Mouse (Mus musculus) left cerebral cortex, postnatal 10 days (tissue): ENCODE measurements around the gene Psmb6. TPM values are rescaled to one million over a fixed set of nuclear protein-coding genes. Genes with fewer than 3 reads are reported as not detected.
"Not testable (repeated sequence)": the region's sequence is repeated elsewhere in the genome, so short reads cannot be mapped to it uniquely, and the experiment has no call there.

Experiments
- DNase-seq, 2 experiments: peaks; one replicate each; pipeline ENCODE4 v3.0.0; 2021 to 2022; ENCODE audit warnings: low spot score in 2 of 2, mixed read lengths in 1 of 2; ENCODE audit errors: extremely low spot score in 1 of 2
- intact Hi-C: fragments of 180-260 bp; cut with DNase I; formaldehyde crosslinking; loops from one replicate; pipeline ENCODE4 v1.15.1; 2025
- total RNA-seq, 2 experiments: library from RNA; stranded (reverse); gene quantifications; 2 replicates each; pipeline ENCODE4 v1.2.3; 2021

Psmb6 gene
- total RNA-seq, 2 experiments from 2014 or later = 218 to 220 TPM

DNA sequence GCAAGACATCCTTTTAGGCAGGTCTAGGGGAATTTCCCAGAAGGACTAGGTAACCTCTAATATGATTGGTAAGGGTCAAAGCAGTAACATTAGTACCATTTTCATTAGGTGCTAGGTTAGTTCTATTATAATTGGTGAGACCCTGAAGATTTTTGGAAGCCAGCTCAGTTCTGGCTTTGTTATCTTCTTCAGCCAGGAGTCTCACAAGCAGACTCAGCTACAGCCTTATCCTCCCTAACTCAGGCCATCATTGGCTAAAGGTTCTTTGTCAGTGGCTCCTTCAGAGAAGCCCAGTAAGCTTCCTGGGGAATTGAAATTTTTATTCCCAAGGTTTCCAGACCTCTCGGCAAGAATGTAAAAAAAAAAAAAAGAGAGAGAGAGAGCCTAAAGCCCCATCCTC, 6.7 kb upstream of the Psmb6 start:
- intact Hi-C loops = loop anchor here (5.0 kb wide), 2 partner anchors 89 to 104 kb away; no protein-coding TSS in a partner anchor
- DNase-seq = no peak

DNA sequence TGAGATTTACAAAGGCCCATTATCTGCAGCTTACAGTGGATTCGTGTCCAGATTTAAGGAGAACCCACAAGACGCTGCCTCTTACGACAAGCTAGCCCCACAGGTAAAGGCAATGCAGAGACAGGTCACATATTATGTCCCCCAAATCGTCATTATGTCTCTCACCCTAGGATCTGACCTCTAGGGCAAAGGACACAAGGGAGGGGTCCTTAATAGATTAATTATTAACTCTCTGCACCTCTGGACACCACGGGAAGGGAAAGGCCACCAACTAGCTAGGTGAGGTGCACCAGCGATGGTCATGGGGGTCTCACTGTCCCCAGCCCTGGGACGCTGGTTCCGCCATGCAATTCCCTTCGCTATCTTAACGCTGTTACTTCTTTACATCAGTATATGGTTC, 6.2 kb upstream of the Psmb6 start, which contains the start of gene Gltpd2:
Gltpd2 (plus strand) TSS at position 274 of the 400 bp plus-strand sequence.
- intact Hi-C loops = loop anchor here (5.0 kb wide), 2 partner anchors 88 to 103 kb away; no protein-coding TSS in a partner anchor
- DNase-seq = no peak

DNA sequence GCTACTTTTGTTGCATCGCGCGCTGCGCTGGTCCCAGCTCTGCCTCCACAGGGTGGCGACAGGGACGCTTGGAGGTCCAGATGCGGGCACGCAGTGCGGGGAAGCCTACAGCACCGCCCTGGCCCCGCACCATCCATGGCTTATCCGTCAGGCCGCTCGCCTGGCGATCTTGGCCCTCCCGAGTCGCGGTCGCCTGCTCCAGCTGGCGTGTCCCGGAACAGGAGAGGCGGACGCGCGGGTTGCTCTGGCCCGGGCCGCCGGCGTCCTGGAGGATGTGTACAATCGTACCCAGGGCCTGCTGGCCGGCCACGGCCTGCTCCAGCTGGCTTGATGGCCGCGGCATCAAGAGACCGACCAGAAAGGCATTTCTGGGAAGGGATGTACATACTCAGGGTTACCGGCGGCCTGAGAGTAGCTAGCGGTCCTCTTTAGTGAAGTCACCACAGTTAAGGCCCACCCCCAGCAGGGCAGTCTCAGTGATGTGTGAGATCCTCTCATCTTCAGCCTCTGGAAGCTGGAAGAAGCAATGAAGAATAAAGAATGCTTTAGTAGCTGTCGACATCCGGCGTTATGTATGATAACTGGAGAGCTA, 4.9 kb upstream of the Psmb6 start:
- intact Hi-C loops = no loop called here
- peak in 1 of 2 experiments; percentile 60 for DNase-seq

DNA sequence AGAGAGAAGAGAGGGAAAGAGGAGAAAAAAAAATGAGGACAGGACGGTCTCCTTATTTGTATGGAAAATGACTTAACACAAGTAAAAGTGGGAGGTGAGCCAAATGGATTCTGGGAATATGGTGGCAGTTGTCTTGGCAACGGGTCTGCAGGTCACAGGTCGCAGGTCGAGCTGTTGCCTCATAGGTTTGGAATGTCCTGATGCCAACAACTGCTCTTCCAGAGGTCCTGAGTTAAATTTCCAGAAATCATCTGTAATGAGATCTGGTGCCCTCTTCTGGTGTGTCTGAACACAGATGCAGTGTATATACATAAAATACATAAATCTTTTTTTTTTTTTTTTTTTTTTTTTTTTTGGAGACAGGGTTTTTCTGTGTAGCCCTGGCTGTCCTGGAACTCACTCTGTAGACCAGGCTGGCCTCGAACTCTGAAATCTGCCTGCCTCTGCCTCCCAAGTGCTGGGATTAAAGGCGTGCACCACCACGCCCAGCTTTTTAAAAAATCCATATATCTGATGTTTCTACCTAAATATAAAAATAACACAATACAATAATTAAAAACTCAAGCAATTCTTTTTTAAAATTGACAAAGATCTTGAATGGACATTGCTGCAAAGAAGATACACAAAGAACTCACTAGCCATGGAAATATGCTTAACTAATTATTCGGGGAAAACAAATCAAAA, 1.7 kb upstream of the Psmb6 start:
- DNase-seq = not testable (repeated sequence)

DNA sequence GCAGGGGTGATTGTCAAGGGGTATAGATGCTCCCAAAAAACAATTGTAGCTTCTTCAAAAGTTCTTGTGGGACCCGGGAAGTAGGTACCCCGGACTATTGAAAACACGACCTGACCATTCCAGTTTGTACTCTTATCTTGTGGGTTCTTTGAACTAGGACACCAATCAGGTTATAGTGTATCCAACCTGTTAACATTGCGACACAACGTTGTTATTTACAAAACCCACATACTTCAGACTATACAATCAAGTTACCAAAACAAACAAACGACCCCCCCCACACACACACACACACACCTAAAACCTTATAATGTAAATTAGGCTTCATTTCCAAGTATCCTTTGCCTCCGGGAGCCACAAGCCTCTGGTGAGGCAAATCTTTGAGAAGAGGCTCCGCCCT, 385 bp upstream of the Psmb6 start:
- DNase-seq = no peak
- intact Hi-C loops = no loop called here

More for the DNA sequence above, 1.7 kb upstream of the Psmb6 start:
- intact Hi-C loops = not testable (repeated sequence)

DNA sequence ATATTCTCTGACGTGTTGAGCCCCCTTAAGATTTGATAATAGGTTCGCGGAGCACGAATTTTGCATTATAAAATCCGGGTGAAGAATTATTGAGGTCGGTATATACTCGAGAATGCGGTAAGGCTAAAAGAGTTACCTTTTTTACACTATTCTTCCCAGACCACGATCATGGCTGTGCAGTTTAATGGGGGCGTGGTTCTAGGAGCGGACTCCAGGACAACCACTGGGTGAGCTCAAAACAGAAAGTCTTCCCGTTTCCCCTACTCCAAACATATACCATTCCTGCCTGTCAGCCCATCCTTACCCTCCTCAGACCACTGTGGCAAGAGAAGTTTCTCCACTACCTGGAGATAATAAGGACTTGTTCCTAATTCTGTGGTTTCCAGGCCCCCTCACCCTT, 559 bp downstream of the Psmb6 start:
- DNase-seq = no peak
- intact Hi-C loops = no loop called here

DNA sequence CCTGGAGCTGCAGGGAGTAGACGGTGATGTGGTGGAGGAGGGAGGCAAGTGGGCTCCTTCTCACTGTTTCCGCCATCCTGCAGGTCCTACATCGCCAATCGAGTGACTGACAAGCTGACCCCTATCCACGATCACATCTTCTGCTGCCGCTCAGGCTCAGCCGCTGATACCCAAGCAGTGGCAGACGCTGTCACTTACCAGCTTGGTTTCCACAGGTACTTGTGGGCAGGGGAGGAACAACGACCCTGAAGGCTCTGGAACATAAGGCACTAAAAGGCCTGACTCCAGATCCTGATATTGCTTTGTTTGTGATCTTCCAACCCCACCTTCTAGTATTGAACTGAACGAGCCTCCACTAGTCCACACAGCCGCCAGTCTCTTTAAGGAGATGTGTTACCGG, 1.0 kb downstream of the Psmb6 start:
- intact Hi-C loops = no loop called here
- DNase-seq = no peak

DNA sequence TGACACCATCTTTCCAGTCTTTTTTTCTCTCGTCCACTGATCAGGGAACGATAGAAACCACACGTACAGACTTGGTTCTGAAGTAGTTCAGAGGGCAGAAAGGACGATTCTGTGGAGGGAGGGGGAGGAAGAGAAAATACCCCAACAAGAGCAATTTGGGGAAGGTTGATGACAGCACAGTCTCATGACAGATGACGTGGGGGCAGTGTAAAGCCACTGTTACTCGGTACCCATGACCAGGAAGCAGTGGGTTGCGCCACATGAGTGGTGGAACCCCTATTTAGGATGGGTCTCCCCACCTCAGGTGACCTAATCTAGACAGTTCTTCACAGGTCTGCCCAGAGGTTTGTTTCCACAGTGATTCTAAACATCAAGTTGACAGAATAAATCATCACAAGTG, 3.4 kb downstream of the Psmb6 start:
- intact Hi-C loops = no loop called here

DNA sequence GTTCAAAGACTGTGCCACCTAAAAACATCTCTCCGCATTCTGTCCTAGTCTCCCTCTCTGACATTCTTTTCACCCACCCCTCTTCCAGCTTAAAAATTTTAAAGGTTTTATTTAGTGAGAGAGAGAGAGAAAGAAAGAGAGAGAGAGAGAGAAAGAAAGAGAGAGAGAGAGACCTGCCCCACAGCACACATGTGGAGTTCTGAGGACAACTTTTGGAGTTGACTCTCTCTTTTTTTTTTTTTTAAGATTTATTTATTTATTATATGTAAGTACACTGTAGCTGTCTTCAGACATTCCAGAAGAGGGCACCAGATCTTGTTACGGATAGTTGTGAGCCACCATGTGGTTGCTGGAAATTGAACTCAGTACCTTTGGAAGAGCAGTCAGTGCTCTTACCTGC, 5.9 kb downstream of the Psmb6 start:
- DNase-seq, intact Hi-C loops: not testable (repeated sequence)

More for the DNA sequence above, 3.4 kb downstream of the Psmb6 start:
- no peak for DNase-seq

DNA sequence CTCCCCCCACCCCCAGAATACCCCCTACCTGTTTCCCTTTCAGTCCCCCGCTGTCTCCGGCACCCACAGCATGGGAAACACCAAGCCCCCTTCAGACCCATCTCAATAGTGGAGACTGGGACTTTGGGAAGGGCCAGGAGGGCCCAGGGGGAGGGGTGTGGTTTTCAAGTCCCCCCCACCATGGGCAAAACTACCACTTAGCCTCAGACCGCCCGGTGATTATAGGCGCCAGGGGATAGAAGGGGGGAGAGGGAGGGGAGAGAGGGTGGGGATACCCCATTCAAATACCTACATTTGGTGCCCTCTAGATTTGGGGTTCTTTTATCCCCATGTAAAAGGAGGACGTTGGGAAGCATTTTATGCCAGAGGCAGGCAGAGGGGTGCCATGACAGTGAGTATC, 7.7 kb downstream of the Psmb6 start, which contains the start of gene Gm40193:
Gm40193 (minus strand) TSS at position 101 of the 400 bp plus-strand sequence.
- intact Hi-C loops = no loop called here

DNA sequence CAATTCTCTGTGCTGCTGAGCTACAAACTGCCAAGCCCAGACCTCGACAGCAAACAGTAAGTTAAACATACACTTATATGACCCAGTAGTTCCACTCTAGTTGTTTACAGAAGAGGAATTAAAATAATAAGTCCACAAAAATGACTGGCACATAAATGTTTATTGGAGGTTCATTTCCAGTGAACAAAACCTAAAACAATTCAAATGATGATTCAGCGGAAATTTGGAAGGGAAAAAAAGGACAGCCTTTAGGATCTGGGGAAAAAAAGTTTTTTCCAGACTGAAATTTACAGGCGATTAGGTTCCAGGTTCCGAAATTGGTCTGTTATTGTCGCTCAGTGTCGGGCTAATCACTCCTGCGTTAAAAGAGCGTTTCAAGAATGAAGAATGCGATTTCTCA, 14.3 kb downstream of the Psmb6 start:
- intact Hi-C loops = no loop called here
- no peak for DNase-seq

More for the DNA sequence above, 7.7 kb downstream of the Psmb6 start, which contains the start of gene Gm40193:
- no peak for DNase-seq

DNA sequence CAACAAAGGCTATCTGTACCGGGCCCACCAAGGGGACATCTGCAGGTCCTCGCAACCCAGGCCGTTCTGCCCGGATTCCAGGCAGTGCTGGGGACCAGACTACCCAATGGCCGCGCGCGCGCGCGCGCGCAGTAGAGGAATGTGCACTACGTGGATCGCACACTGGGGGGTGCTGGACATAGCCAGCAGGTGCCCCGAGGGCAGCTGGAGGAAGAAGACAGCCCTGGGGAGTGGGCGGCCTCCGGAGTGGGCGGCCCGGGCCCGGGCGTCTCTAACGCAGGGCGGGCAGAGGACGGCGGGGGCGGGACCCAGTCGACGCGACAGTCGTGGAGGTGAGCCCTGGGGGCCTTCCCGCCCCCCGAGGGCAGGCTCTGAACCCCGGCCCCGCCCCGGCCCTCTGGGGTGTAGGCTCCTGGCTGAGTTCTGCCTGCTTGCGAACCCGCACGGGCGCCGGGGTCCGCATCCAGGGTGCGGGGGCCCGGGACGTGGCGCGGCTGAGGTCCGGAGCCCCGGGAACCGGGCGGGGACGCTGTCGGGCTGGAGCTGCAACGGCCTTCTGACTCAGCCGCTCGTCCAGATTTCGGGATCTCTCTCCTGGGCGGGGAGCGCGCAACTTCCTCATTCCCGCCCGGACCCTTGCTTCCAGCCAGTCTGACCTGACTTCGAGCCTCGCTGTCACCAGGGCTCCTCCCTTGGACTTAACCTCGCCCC, 14.9 kb downstream of the Psmb6 start, which contains the start of gene Pld2:
Pld2 (plus strand) TSS at position 188 of the 711 bp plus-strand sequence.
- intact Hi-C loops = loop anchor here (5.0 kb wide), 1 partner anchor 67 kb away; no protein-coding TSS in a partner anchor
- peak; percentile 68 to 95 for DNase-seq

DNA sequence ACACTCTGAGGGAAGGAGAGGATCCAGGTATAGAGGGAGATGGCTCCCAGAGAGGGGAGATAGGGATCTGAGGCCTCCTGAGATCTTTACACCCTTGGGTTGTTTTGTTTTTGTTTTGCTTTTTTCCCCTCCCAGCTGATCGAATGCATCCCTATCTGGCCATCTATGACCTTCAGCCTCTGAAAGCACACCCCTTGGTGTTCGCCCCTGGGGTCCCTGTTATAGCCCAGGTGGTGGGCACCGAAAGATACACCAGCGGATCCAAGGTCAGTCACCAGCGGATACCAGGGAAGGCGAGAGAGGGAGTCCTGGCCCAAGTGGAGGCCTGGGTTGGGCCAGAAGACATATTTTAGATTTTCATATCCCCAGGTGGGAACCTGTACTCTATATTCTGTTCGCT, 15.8 kb downstream of the Psmb6 start:
- intact Hi-C loops = loop anchor here (5.0 kb wide), 1 partner anchor 66 kb away; no protein-coding TSS in a partner anchor

DNA sequence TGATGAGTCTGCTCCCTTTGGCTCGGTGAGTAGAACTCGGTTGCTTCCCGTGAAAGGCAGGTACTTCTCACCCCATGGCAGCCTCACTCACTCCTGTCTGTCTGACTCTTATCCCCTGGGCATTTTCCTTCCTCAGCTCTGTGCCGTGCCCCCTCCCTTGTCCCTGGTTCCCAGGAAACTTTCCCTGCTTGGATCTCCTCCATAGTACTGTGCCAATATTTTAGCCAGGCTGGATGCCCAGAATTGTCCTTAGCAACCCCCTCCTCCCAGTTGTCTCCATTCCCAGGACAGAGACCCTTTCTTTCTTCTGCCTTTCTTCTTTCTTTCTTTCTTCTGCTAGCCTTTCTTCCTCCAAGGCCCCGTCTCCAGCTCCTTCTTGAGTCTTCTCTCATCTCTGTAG, 16.2 kb downstream of the Psmb6 start:
- intact Hi-C loops = loop anchor here (5.0 kb wide), 1 partner anchor 66 kb away; no protein-coding TSS in a partner anchor
- peak in 1 of 2 experiments; percentile 39 for DNase-seq

More for the DNA sequence above, 15.8 kb downstream of the Psmb6 start:
- DNase-seq = no peak

DNA sequence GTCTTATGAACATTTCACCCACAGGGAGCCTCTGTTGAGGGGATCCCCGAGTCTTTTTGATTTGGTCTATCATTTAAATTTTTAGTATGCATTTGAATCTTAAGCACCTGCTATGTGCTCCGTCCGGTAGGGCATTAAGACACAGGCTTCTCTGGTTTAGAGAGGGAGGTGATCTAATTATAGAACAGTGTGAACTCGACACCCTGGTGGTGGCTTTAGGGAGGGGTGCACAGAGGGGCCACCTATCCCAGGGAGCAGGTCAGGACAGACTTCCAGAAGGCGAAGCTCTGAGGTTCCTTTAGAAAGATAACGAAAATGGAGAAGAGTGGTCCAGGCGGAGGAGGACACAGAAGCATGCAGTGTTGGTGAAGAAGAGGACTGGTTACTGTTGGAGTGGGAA, 19.3 kb downstream of the Psmb6 start:
- DNase-seq = no peak
- intact Hi-C loops = loop anchor here (5.0 kb wide), 1 partner anchor 63 kb away; no protein-coding TSS in a partner anchor

DNA sequence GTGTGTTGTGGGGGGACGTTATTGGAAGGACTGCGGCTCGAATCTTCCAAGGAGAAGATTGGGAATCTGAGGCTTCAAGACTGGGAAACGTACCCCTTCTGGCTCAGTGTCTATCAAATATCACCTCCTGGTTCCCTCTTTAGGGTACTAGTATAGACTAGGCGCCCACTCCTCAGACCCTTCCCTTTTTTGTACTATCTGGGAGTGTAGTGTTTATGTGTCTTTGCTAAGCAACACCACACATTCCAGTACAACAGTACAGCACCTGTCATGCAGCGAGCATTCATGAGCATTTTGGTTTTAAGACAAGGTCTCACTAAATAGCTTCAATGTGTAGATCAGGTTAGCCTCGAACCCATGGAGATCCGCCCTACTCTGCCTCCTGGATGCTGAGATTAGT, 26.4 kb downstream of the Psmb6 start:
- DNase-seq = no peak
- intact Hi-C loops = no loop called here

DNA sequence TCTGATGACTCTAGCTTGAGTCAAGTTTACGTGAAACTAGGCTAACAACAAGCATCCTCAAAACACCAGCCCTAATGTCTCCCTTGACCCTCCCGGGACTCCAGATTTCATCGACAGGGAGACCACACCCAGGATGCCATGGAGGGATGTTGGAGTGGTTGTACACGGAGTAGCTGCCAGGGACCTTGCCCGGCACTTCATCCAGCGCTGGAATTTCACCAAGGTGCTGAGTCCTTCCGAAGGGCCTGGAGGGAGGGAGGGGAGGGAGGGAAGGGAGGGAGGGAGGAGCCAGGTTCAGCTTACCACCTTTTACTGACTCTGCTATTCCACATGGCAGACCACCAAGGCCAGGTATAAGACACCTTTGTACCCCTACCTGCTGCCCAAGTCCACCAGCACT, 28.8 kb downstream of the Psmb6 start:
- DNase-seq = no peak
- intact Hi-C loops = no loop called here

DNA sequence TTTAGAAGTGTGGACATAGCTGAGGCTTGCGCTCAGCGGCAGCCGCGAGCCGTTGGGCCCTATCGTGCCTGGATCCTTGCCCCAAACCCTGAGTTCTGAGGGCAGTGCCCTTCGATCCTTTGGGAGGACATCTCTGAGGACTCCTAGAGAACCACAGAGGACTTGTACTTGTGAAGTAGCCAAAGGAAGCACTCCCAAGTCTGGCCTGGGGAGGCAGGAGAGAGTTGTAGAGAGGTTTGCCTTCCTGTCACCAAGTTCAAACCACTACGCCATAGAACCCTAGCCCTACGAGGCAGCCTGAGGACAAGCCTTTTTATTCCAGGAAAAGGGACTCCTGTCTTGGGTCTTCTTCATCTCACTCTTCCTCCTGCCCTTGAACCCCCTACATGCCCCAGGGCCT, 32.4 kb downstream of the Psmb6 start:
- intact Hi-C loops = no loop called here

DNA sequence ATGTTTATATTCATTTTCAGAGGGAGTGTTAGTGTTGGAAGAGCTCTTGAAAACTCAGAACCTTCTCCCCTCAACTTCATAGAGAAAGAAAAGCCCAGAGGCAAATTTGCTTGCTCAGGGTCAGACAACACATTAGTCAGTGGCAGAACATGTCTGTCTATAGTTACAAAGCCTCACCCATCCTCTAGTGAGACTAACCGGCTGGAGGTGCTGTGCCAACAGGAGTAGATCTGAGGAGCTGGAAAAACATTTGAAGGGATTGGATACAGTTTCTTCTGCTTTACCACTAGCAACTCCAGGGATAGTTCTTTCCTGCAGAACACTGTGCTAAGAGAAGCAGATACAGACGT, 36.7 kb downstream of the Psmb6 start:
- intact Hi-C loops = loop anchor here (5.0 kb wide), 1 partner anchor 35 kb away; no protein-coding TSS in a partner anchor
- no peak for DNase-seq

More for the DNA sequence above, 32.4 kb downstream of the Psmb6 start:
- no peak for DNase-seq
